ENCODE assay signal across 27 mouse cellular contexts in genomic region chr7:127360265-127360664, GRCm38 (mm10). TPM values are rescaled to one million over a fixed set of nuclear protein-coding genes. Genes with fewer than 3 reads are reported as not detected.
DNase-seq lines count a peak whose midpoint lies in the region; ATAC-seq and TF ChIP-seq lines count a peak whose summit lies in the region.
"Had no signal": no experiment of that assay in that cellular context is flagged by ENCODE, and none has a peak within 500 bp of the region (broad histone marks: within the 10 kb centered on the region; RNA-seq: fewer than 3 reads in every experiment).

No protein-coding gene starts in this region.

- WGBS in liver, embryonic 11.5 days = 65% methylated on average over 4 of the region's 4 CpGs
- WGBS in intestine, embryonic 15.5 days = 46% methylated on average over 4 of the region's 4 CpGs
- 26% methylated on average over 4 of the region's 4 CpGs for WGBS in intestine, postnatal 0 days
- 43% methylated on average over 4 of the region's 4 CpGs for WGBS in stomach, postnatal 0 days

- no peak for ATAC-seq in liver, embryonic 11.5 days (replicated peaks; ENCODE audit: low FRiP score)
- ATAC-seq in intestine, embryonic 15.5 days = peak; percentile 79
- ATAC-seq in intestine, postnatal 0 days = peak; percentile 57
- peak; percentile 81 for ATAC-seq in stomach, postnatal 0 days (ENCODE audit: low FRiP score, low TSS enrichment)
- ATAC-seq: activated CD4-positive, CD25-positive, alpha-beta regulatory T cell, adult 4 months; CD4-positive, CD25-positive, alpha-beta regulatory T cell, adult 4 months; forebrain, embryonic 14.5 days; Patski had no signal

- H3K4me2 ChIP-seq in liver, embryonic 11.5 days = no peak overlapping the region
- no peak overlapping the region for H3K4me2 ChIP-seq in intestine, embryonic 15.5 days (replicated peaks)
- H3K4me2 ChIP-seq in intestine, postnatal 0 days (replicated peaks; ENCODE audit: low read depth) = no peak overlapping the region; the same call in 1 of the 2 replicates
- H3K4me2 ChIP-seq in stomach, postnatal 0 days (replicated peaks; ENCODE audit: low read depth) = no peak overlapping the region
- H3K4me2 ChIP-seq: embryonic facial prominence, embryonic 13.5 days; embryonic facial prominence, embryonic 15.5 days; forebrain, embryonic 12.5 days had no signal

- intact Hi-C loops in left cerebral cortex, adult 2 months (cut with DNase I) = loop anchor here (5.0 kb wide), 1 partner anchor 47 kb away; the partner anchor contains the start of gene Zfp764

- no peak overlapping the region for H3K27ac ChIP-seq in liver, embryonic 11.5 days (ENCODE audit: low read depth, low read length)
- peak overlapping the region; percentile 18; the same call in 1 of the 2 replicates for H3K27ac ChIP-seq in intestine, embryonic 15.5 days
- peak overlapping the region; percentile 57; the same call in 1 of the 2 replicates for H3K27ac ChIP-seq in intestine, postnatal 0 days (ENCODE audit: low read depth, low read length)
- H3K27ac ChIP-seq in stomach, postnatal 0 days (replicated peaks) = no peak overlapping the region
- H3K27ac ChIP-seq in left cerebral cortex, adult 2 months = no peak overlapping the region
- H3K27ac ChIP-seq: embryonic facial prominence, embryonic 13.5 days; embryonic facial prominence, embryonic 15.5 days; forebrain, embryonic 10.5 days; forebrain, embryonic 12.5 days had no signal

- H3K27me3 ChIP-seq in liver, embryonic 11.5 days (replicated peaks; ENCODE audit: control insufficient read depth, insufficient read depth, low read length) = no peaks in the 10 kb centered on the region
- H3K27me3 ChIP-seq in intestine, embryonic 15.5 days (replicated peaks) = 0 out of 2 replicates have a peak, but pooled peaks cover 4% of the 10 kb centered on the region
- no peaks in the 10 kb centered on the region for H3K27me3 ChIP-seq in intestine, postnatal 0 days (replicated peaks; ENCODE audit: control insufficient read depth, insufficient read depth, low read length)
- H3K27me3 ChIP-seq in stomach, postnatal 0 days (ENCODE audit: control insufficient read depth, insufficient read depth, low read length) = no peaks in the 10 kb centered on the region

- H3K4me1 ChIP-seq in liver, embryonic 11.5 days (replicated peaks; ENCODE audit: control insufficient read depth, insufficient read depth, low read length) = no peaks in the 10 kb centered on the region
- H3K4me1 ChIP-seq in intestine, embryonic 15.5 days (replicated peaks) = peaks cover 19% of the 10 kb centered on the region
- 0 out of 2 replicates have a peak, but pooled peaks cover 3% of the 10 kb centered on the region for H3K4me1 ChIP-seq in intestine, postnatal 0 days (replicated peaks; ENCODE audit: control insufficient read depth, insufficient read depth, low read length)
- H3K4me1 ChIP-seq in stomach, postnatal 0 days (replicated peaks; ENCODE audit: control insufficient read depth, insufficient read depth) = 0 out of 2 replicates have a peak, but pooled peaks cover 5% of the 10 kb centered on the region

- no peak for TF ChIP-seq CTCF in intestine, postnatal 0 days (IDR thresholded peaks at IDR 0.05; ENCODE audit: low read depth)
- TF ChIP-seq CTCF in stomach, postnatal 0 days (IDR thresholded peaks at IDR 0.05; ENCODE audit: low read depth) = no peak
- TF ChIP-seq CTCF in left cerebral cortex, adult 2 months (IDR thresholded peaks at IDR 0.05) = no peak

- 0 out of 2 replicates have a peak overlapping the region, but pooled peaks have one; percentile 11 for H3K9ac ChIP-seq in liver, embryonic 11.5 days (ENCODE audit: low read depth, low read length)
- H3K9ac ChIP-seq in intestine, embryonic 15.5 days = no peak overlapping the region
- no peak overlapping the region for H3K9ac ChIP-seq in intestine, postnatal 0 days (ENCODE audit: low read depth, low read length)
- H3K9ac ChIP-seq in stomach, postnatal 0 days (ENCODE audit: low read length) = no peak overlapping the region
- H3K9ac ChIP-seq: embryonic facial prominence, embryonic 13.5 days; embryonic facial prominence, embryonic 15.5 days; forebrain, embryonic 12.5 days had no signal

- no peak for DNase-seq in liver, embryonic 11.5 days (ENCODE audit: low spot score)
- no peak for DNase-seq in liver
- DNase-seq in stomach, postnatal 0 days (ENCODE audit: low spot score) = no peak
- DNase-seq in left cerebral cortex, adult 2 months (ENCODE audit: extremely low spot score in 1 of 2, low spot score in 2 of 2) = no peak
- no peak for DNase-seq in layer of hippocampus, postnatal 36 days
- DNase-seq: adrenal gland, adult 8-10 months; adrenal gland, postnatal 14 days; adrenal gland, postnatal 36 days; B cell, adult 2 months; cerebellum, adult 18-20 months; cerebellum, adult 8-10 months; cerebellum, adult 9-11 months; cerebellum, postnatal 14 days; cerebellum, postnatal 36 days; embryo, embryonic 11 days had no signal

- no peaks in the 10 kb centered on the region for H3K36me3 ChIP-seq in liver, embryonic 11.5 days (ENCODE audit: control insufficient read depth, insufficient read depth, low read length)
- no peaks in the 10 kb centered on the region for H3K36me3 ChIP-seq in intestine, embryonic 15.5 days
- no peaks in the 10 kb centered on the region for H3K36me3 ChIP-seq in intestine, postnatal 0 days (ENCODE audit: control insufficient read depth, insufficient read depth)
- no peaks in the 10 kb centered on the region for H3K36me3 ChIP-seq in stomach, postnatal 0 days (ENCODE audit: control insufficient read depth, insufficient read depth, low read length)
- H3K36me3 ChIP-seq: embryonic facial prominence, embryonic 13.5 days; embryonic facial prominence, embryonic 15.5 days; forebrain, embryonic 10.5 days; forebrain, embryonic 12.5 days; G1E had no signal

- no peak overlapping the region for H3K4me3 ChIP-seq in liver, embryonic 11.5 days (ENCODE audit: low read depth, low read length)
- no peak overlapping the region for H3K4me3 ChIP-seq in intestine, embryonic 15.5 days (replicated peaks)
- H3K4me3 ChIP-seq in intestine, postnatal 0 days (ENCODE audit: low read depth, low read length) = no peak overlapping the region
- no peak overlapping the region for H3K4me3 ChIP-seq in stomach, postnatal 0 days (ENCODE audit: low read depth, low read length)
- H3K4me3 ChIP-seq in left cerebral cortex, adult 2 months = no peak overlapping the region
- H3K4me3 ChIP-seq: embryonic facial prominence, embryonic 13.5 days; embryonic facial prominence, embryonic 15.5 days; erythroblast, embryonic 14.5 days; forebrain, embryonic 10.5 days; forebrain, embryonic 12.5 days had no signal

- H3K9me3 ChIP-seq in liver, embryonic 11.5 days (ENCODE audit: control insufficient read depth, low read length) = no peaks in the 10 kb centered on the region
- no peaks in the 10 kb centered on the region for H3K9me3 ChIP-seq in intestine, embryonic 15.5 days
- H3K9me3 ChIP-seq in intestine, postnatal 0 days (ENCODE audit: control insufficient read depth) = no peaks in the 10 kb centered on the region
- H3K9me3 ChIP-seq in stomach, postnatal 0 days (ENCODE audit: control insufficient read depth, low read length) = no peaks in the 10 kb centered on the region
- H3K9me3 ChIP-seq: embryonic facial prominence, embryonic 13.5 days; embryonic facial prominence, embryonic 15.5 days; forebrain, embryonic 10.5 days; forebrain, embryonic 12.5 days; G1E had no signal

- TF ChIP-seq EP300 in stomach, postnatal 0 days (optimal IDR thresholded peaks at IDR 0.05) = no peak

RNA-seq across cellular contexts. Expression of gene Zfp768, which starts 14.9 kb away (rescaled TPM):
- 3.4 and 3.6 TPM in 2 replicates for polyA plus RNA-seq in liver, embryonic 11.5 days (2014; fragmentation: Nextera tagmentation; extraction: Ambion mirVana)
- polyA plus RNA-seq in intestine, embryonic 15.5 days (2015; fragmentation: Nextera tagmentation; extraction: Ambion mirVana) = 18.9 and 19.9 TPM in 2 replicates
- polyA plus RNA-seq in intestine, postnatal 0 days (2015; fragmentation: Nextera tagmentation; extraction: Ambion mirVana) = 16.3 and 18.0 TPM in 2 replicates
- 9.0 and 11.0 TPM in 2 replicates for polyA plus RNA-seq in stomach, postnatal 0 days (2015; fragmentation: Nextera tagmentation; extraction: Ambion mirVana)
- total RNA-seq in left cerebral cortex, adult 2 months (2021) = 10 to 100 TPM; 13.4 to 14.3 TPM
- 10 to 100 TPM; 10.2 to 11.4 TPM for total RNA-seq in layer of hippocampus, postnatal 36 days (2021)
- polyA plus RNA-seq: CD4-positive, CD25-positive, alpha-beta regulatory T cell, adult 4 months had no signal

RNA-seq across cellular contexts. Expression of gene Zfp747, which starts 15.6 kb away (rescaled TPM):
- polyA plus RNA-seq in liver, embryonic 11.5 days (2014; fragmentation: Nextera tagmentation; extraction: Ambion mirVana) = 4.9 and 5.8 TPM in 2 replicates
- 10.5 and 11.5 TPM in 2 replicates for polyA plus RNA-seq in intestine, embryonic 15.5 days (2015; fragmentation: Nextera tagmentation; extraction: Ambion mirVana)
- polyA plus RNA-seq in intestine, postnatal 0 days (2015; fragmentation: Nextera tagmentation; extraction: Ambion mirVana) = 7.3 and 9.0 TPM in 2 replicates
- polyA plus RNA-seq in stomach, postnatal 0 days (2015; fragmentation: Nextera tagmentation; extraction: Ambion mirVana) = 4.9 and 5.4 TPM in 2 replicates
- total RNA-seq in left cerebral cortex, adult 2 months (2021) = 1 to 10 TPM; 6.5 to 8.1 TPM
- total RNA-seq in layer of hippocampus, postnatal 36 days (2021) = 1 to 10 TPM; 6.4 to 7.4 TPM

RNA-seq across cellular contexts. Expression of gene 9130019O22Rik, which starts 26.7 kb away (rescaled TPM):
- 2.4 and 3.0 TPM in 2 replicates for polyA plus RNA-seq in liver, embryonic 11.5 days (2014; fragmentation: Nextera tagmentation; extraction: Ambion mirVana)
- polyA plus RNA-seq in intestine, embryonic 15.5 days (2015; fragmentation: Nextera tagmentation; extraction: Ambion mirVana) = 6.3 TPM in 2 replicates
- polyA plus RNA-seq in intestine, postnatal 0 days (2015; fragmentation: Nextera tagmentation; extraction: Ambion mirVana) = 4.7 and 5.8 TPM in 2 replicates
- polyA plus RNA-seq in stomach, postnatal 0 days (2015; fragmentation: Nextera tagmentation; extraction: Ambion mirVana) = 3.0 and 3.1 TPM in 2 replicates
- 1 to 10 TPM; 3.8 to 5.0 TPM for total RNA-seq in left cerebral cortex, adult 2 months (2021)
- 1 to 10 TPM; 2.7 to 3.2 TPM for total RNA-seq in layer of hippocampus, postnatal 36 days (2021)

RNA-seq across cellular contexts. Expression of gene E430018J23Rik, which starts 33.2 kb away (rescaled TPM):
- polyA plus RNA-seq in liver, embryonic 11.5 days (2014; fragmentation: Nextera tagmentation; extraction: Ambion mirVana) = 3.3 and 4.2 TPM in 2 replicates
- polyA plus RNA-seq in intestine, embryonic 15.5 days (2015; fragmentation: Nextera tagmentation; extraction: Ambion mirVana) = 8.0 and 9.3 TPM in 2 replicates
- polyA plus RNA-seq in intestine, postnatal 0 days (2015; fragmentation: Nextera tagmentation; extraction: Ambion mirVana) = 6.8 and 8.0 TPM in 2 replicates
- 3.3 and 3.9 TPM in 2 replicates for polyA plus RNA-seq in stomach, postnatal 0 days (2015; fragmentation: Nextera tagmentation; extraction: Ambion mirVana)
- total RNA-seq in left cerebral cortex, adult 2 months (2021) = 1 to 10 TPM; 7.6 to 9.3 TPM
- total RNA-seq in layer of hippocampus, postnatal 36 days (2021) = 1 to 10 TPM; 6.8 to 7.0 TPM
- polyA plus RNA-seq: erythroblast, embryonic 14.5 days had no signal

RNA-seq across cellular contexts. Expression of gene Zfp764, which starts 46.4 kb away (rescaled TPM):
- 4.6 and 4.8 TPM in 2 replicates for polyA plus RNA-seq in liver, embryonic 11.5 days (2014; fragmentation: Nextera tagmentation; extraction: Ambion mirVana)
- 7.5 and 8.3 TPM in 2 replicates for polyA plus RNA-seq in intestine, embryonic 15.5 days (2015; fragmentation: Nextera tagmentation; extraction: Ambion mirVana)
- polyA plus RNA-seq in intestine, postnatal 0 days (2015; fragmentation: Nextera tagmentation; extraction: Ambion mirVana) = 4.8 and 5.2 TPM in 2 replicates
- 4.0 and 4.3 TPM in 2 replicates for polyA plus RNA-seq in stomach, postnatal 0 days (2015; fragmentation: Nextera tagmentation; extraction: Ambion mirVana)
- 1 to 10 TPM; 3.8 to 5.6 TPM for total RNA-seq in left cerebral cortex, adult 2 months (2021)
- 1 to 10 TPM; 3.7 to 4.8 TPM for total RNA-seq in layer of hippocampus, postnatal 36 days (2021)
- polyA plus RNA-seq: erythroblast, embryonic 14.5 days had no signal

Comparison
In these comparisons a context has a peak if more than half of its experiments do, and no peak if none do; other contexts are left out.
1. H3K27ac ChIP-seq: peak in intestine, embryonic 15.5 days (single experiment) and intestine, postnatal 0 days (single experiment); none in liver, embryonic 11.5 days (single experiment), stomach, postnatal 0 days (single experiment) and left cerebral cortex, adult 2 months (single experiment).